Mouse (Mus musculus) liver, embryonic 14.5 days (tissue): ENCODE measurements at regions not wholly inside any gene's neighbourhood (a gene's known extent, or its start where the extent isn't known, plus 50 kb on each side); places are given as distances from the start of the nearest gene placed in this dataset.

Experiments
- CTCF ChIP-seq: IDR thresholded peaks from 2 replicates; pipeline ENCODE4 v1.5.1; 2016; ENCODE audit warnings: antibody characterized with exemption, low read depth, control low read depth
- EP300 ChIP-seq: IDR thresholded peaks from 2 replicates; pipeline ENCODE4 v1.6.1; 2016; ENCODE audit warnings: antibody characterized with exemption, low read depth

GRCm38 (mm10) chr1:75738651-75739050 lies 192.6 kb downstream of the Slc4a3 start:
- TF ChIP-seq CTCF (no peak), EP300 (no peak)
